Mouse (Mus musculus): Measurements from ENCODE around the gene Sema3g.

- TF ChIP-seq CTCF (IDR thresholded peaks at IDR 0.05; ENCODE audit: control insufficient read depth, insufficient read depth, insufficient read length): no peak
- no peak for TF ChIP-seq USF1 (IDR thresholded peaks at IDR 0.05; ENCODE audit: low read depth)
- no peak for TF ChIP-seq CEBPB (IDR thresholded peaks at IDR 0.05; ENCODE audit: low read depth)
These were observed 53.5 kb downstream of the Sema3g start for GRCm38 (mm10) chr14:31271121-31271520.
